Mouse (Mus musculus) CH12.LX (cell line): ENCODE results near the gene Sele. TPM values are rescaled to one million over a fixed set of nuclear protein-coding genes. Genes with fewer than 3 reads are reported as not detected.

ENCODE experiments used
- DNase-seq: peaks from one replicate; pipeline ENCODE4 v3.0.0-alpha.2; 2013; ENCODE audit errors: extremely low read depth
- H3K27ac ChIP-seq: 2 replicates; pipeline ENCODE4 v1.5.1; 2012; ENCODE audit warnings: low read depth, mild to moderate bottlenecking, control low read depth, moderate library complexity; ENCODE audit not compliant: insufficient read depth
- H3K27me3 ChIP-seq: replicated peaks from 2 replicates; pipeline ENCODE3; 2012; ENCODE audit warnings: inconsistent platforms
- H3K36me3 ChIP-seq, 2 experiments: replicated peaks in 1 of 2; 2 replicates each; pipeline versions ENCODE3 to v1.6.1; 2012; ENCODE audit warnings: inconsistent platforms in 1 of 2, low read length in 1 of 2, mild to moderate bottlenecking in 1 of 2, mixed read lengths in 1 of 2, moderate library complexity in 1 of 2; ENCODE audit not compliant: control insufficient read depth in 1 of 2, insufficient read depth in 1 of 2
- H3K4me1 ChIP-seq, 2 experiments: 2 replicates each; pipeline ENCODE4 v1.6.1; 2012; ENCODE audit warnings: inconsistent platforms in 1 of 2, moderate library complexity in 1 of 2; ENCODE audit not compliant: insufficient read depth in 2 of 2, control insufficient read depth in 1 of 2
- H3K4me2 ChIP-seq: 2 replicates; pipeline ENCODE4 v1.6.1; 2012; ENCODE audit warnings: low read depth, mild to moderate bottlenecking, control low read depth; ENCODE audit not compliant: poor library complexity, insufficient read depth, severe bottlenecking
- H3K4me3 ChIP-seq, 3 experiments: fragments of 150-350 bp in 1 of 3; sonication (generic) in 1 of 3; replicated peaks in 1 of 3; 2 replicates each; pipeline versions ENCODE3 to v1.5.1; 2011 to 2012; ENCODE audit warnings: low read depth in 2 of 3, low read length in 2 of 3, mild to moderate bottlenecking in 2 of 3, moderate library complexity in 2 of 3, control low read depth in 1 of 3, improper control_type of control experiment in 1 of 3, inconsistent platforms in 1 of 3, mixed read lengths in 1 of 3; ENCODE audit not compliant: poor library complexity in 1 of 3
- H3K79me2 ChIP-seq: replicated peaks from 2 replicates; pipeline ENCODE4 v1.6.1; 2012; ENCODE audit warnings: mild to moderate bottlenecking, moderate library complexity; ENCODE audit not compliant: control insufficient read depth, poor library complexity, insufficient read depth, severe bottlenecking; ENCODE audit errors: extremely low read depth
- H3K9ac ChIP-seq: 2 replicates; pipeline ENCODE4 v1.6.1; 2012; ENCODE audit warnings: low read depth, mild to moderate bottlenecking, control low read depth, moderate library complexity; ENCODE audit not compliant: insufficient read depth
- H3K9me3 ChIP-seq: replicated peaks from 2 replicates; pipeline ENCODE3; 2012; ENCODE audit warnings: low read length, inconsistent platforms, mixed read lengths
- BHLHE40 ChIP-seq: IDR thresholded peaks from 2 replicates; pipeline ENCODE4 v1.6.1; 2011; ENCODE audit warnings: mild to moderate bottlenecking, low read depth, low read length, improper control_type of control experiment
- CTCF ChIP-seq, 2 experiments: IDR thresholded peaks in 1 of 2; conservative IDR thresholded peaks in 1 of 2; 2 replicates each; pipeline ENCODE4 v1.5.1; 2011 to 2012; ENCODE audit warnings: low read depth in 2 of 2, low read length in 2 of 2, improper control_type of control experiment in 1 of 2, inconsistent platforms in 1 of 2, mild to moderate bottlenecking in 1 of 2, moderate library complexity in 1 of 2
- EP300 ChIP-seq: IDR thresholded peaks from 2 replicates; pipeline ENCODE4 v1.6.1; 2011; ENCODE audit warnings: low read length, improper control_type of control experiment
- KAT2A ChIP-seq: IDR thresholded peaks from 2 replicates; pipeline ENCODE4 v1.6.1; 2012; ENCODE audit warnings: low read length, improper control_type of control experiment, inconsistent platforms; ENCODE audit not compliant: insufficient replicate concordance
- MAX ChIP-seq: IDR thresholded peaks from 2 replicates; pipeline ENCODE4 v1.6.1; 2011; ENCODE audit warnings: low read length, improper control_type of control experiment
- NRF1 ChIP-seq: IDR thresholded peaks from 2 replicates; pipeline ENCODE4 v1.6.1; 2014; ENCODE audit warnings: low read depth, mild to moderate bottlenecking, inconsistent platforms, low read length, improper control_type of control experiment, moderate library complexity
- PAX5 ChIP-seq: IDR thresholded peaks from 2 replicates; pipeline ENCODE4 v1.6.1; 2012; ENCODE audit warnings: low read length, inconsistent platforms, mixed read lengths
- POLR2AphosphoS2 ChIP-seq: IDR thresholded peaks from 2 replicates; pipeline ENCODE4 v1.6.1; 2011; ENCODE audit warnings: low read depth, low read length, improper control_type of control experiment
- RAD21 ChIP-seq: IDR thresholded peaks from 2 replicates; pipeline ENCODE4 v1.6.1; 2011; ENCODE audit warnings: low read depth, mild to moderate bottlenecking, low read length, improper control_type of control experiment, moderate library complexity
- SIN3A ChIP-seq: IDR thresholded peaks from 2 replicates; pipeline ENCODE4 v1.6.1; 2012; ENCODE audit warnings: low read length, improper control_type of control experiment, inconsistent platforms
- SMC3 ChIP-seq: IDR thresholded peaks from 2 replicates; pipeline ENCODE4 v1.6.1; 2011; ENCODE audit warnings: low read depth, low read length, improper control_type of control experiment
- TBP ChIP-seq: conservative IDR thresholded peaks from 2 replicates; pipeline ENCODE4 v1.6.1; 2011; ENCODE audit warnings: low read depth, low read length, improper control_type of control experiment
- USF1 ChIP-seq: IDR thresholded peaks from 2 replicates; pipeline ENCODE4 v1.6.1; 2014; ENCODE audit warnings: low read depth, mild to moderate bottlenecking, inconsistent platforms, low read length, improper control_type of control experiment
- USF2 ChIP-seq: conservative IDR thresholded peaks from 2 replicates; pipeline ENCODE4 v1.6.1; 2011; ENCODE audit warnings: low read depth, low read length, improper control_type of control experiment
- ZC3H11A ChIP-seq: IDR thresholded peaks from 2 replicates; pipeline ENCODE4 v1.6.1; 2012; ENCODE audit warnings: low read depth, mild to moderate bottlenecking, inconsistent platforms, low read length, improper control_type of control experiment
- ZKSCAN1 ChIP-seq: IDR thresholded peaks from 2 replicates; pipeline ENCODE4 v1.6.1; 2012; ENCODE audit warnings: low read depth, inconsistent platforms, low read length, improper control_type of control experiment, borderline replicate concordance
- dilution Hi-C: fragments of 300-500 bp; cut with MboI; formaldehyde crosslinking; loops from 2 replicates; pipeline ENCODE4 v1.14.3; 2020; ENCODE audit warnings: low sequenced_read_pairs; ENCODE audit not compliant: extremely low pct_unique_long_range_greater_than_20kb, extremely low pct_ligation_motif_present
- in situ Hi-C: fragments of 300-500 bp; cut with MboI; formaldehyde crosslinking; loops from 3 replicates; pipeline ENCODE4 v1.14.3; 2019; ENCODE audit warnings: low sequenced_read_pairs, low pct_ligation_motif_present, low pct_unique_long_range_greater_than_20kb, mixed read lengths
- polyA plus RNA-seq: library from polyadenylated mRNA; unstranded; fragments of >175 nt; gene quantifications from 2 replicates; pipeline ENCODE4 v1.2.1, GENCODE M21; 2012; ENCODE audit warnings: low read depth; ENCODE audit not compliant: insufficient read length
- total RNA-seq, 2 experiments: library from RNA; depleted of rRNA; stranded (reverse); fragments of 300-350 nt in 1 of 2; fragments of >200 nt in 1 of 2; gene quantifications; 2 replicates each; pipeline ENCODE4 v1.2.3; 2012 to 2014

Gene Sele
- total and polyA plus RNA-seq, 3 experiments, result not detected

GRCm38 (mm10) chr1:164061278-164061677 is 13.2 kb downstream of the Sele start:
- Histone ChIP-seq H3K9ac (no peak overlapping the region), H3K9me3 (no peaks in the 10 kb centered on the region), H3K36me3 (no peaks in the 10 kb centered on the region), H3K4me1 (0 out of 4 replicates have a peak, but pooled peaks cover 0 to 4% of the 10 kb centered on the region in 2 experiments), H3K27ac (no peak overlapping the region), H3K4me3 (no peak overlapping the region), H3K4me2 (no peak overlapping the region), H3K27me3 (peaks cover 4% of the 10 kb centered on the region), H3K79me2 (no peaks in the 10 kb centered on the region)
- dilution Hi-C loops (no loop called here), in situ Hi-C loops (no loop called here)
- TF ChIP-seq TBP (no peak), NRF1 (no peak), EP300 (no peak), SMC3 (peak; percentile 76), MAX (no peak), CTCF (conservative IDR thresholded peaks at IDR 0.05 in 1 of 2, IDR thresholded peaks at IDR 0.05 in 1 of 2; ENCODE audit: low read depth in 2 of 2, low read length in 2 of 2) (peak; percentile 24 to 80; a peak in 3 of 4 replicates), KAT2A (no peak), PAX5 (no peak), USF2 (no peak), USF1 (no peak), ZC3H11A (no peak), RAD21 (peak; percentile 78), SIN3A (no peak), POLR2AphosphoS2 (no peak)
- DNase-seq, result peak; percentile 59

GRCm38 (mm10) chr1:164061925-164062324 is 13.9 kb downstream of the Sele start, which contains the start of gene Sell:
Gene Sell, plus strand, starts transcription at chr1:164061982.
- dilution Hi-C loops (no loop called here), in situ Hi-C loops (no loop called here)
- H3K27me3 ChIP-seq, result peaks cover 4% of the 10 kb centered on the region
- no peak within 1 kb of the TSS for H3K27ac ChIP-seq
- no peak within 1 kb of the TSS for H3K4me2 ChIP-seq
- no peaks in the 10 kb centered on the region for H3K36me3 ChIP-seq
- H3K4me1 ChIP-seq, result 0 out of 4 replicates have a peak, but pooled peaks cover 0 to 4% of the 10 kb centered on the region in 2 experiments
- H3K4me3 ChIP-seq, result no peak within 1 kb of the TSS
- no peaks in the 10 kb centered on the region for H3K79me2 ChIP-seq
- no peak within 1 kb of the TSS for H3K9ac ChIP-seq
- TF ChIP-seq BHLHE40 (no peak), ZKSCAN1 (no peak), CTCF (conservative IDR thresholded peaks at IDR 0.05 in 1 of 2, IDR thresholded peaks at IDR 0.05 in 1 of 2; ENCODE audit: low read depth in 2 of 2, low read length in 2 of 2) (no peak), TBP (no peak)
- TF ChIP-seq, all 38 proteins: peak for 0
- no peaks in the 10 kb centered on the region for H3K9me3 ChIP-seq
- no peak for DNase-seq
